Mouse (Mus musculus): ENCODE results near the gene Adamtsl4.

GRCm38 (mm10) chr3:95709967-95710366 is 22.2 kb upstream of the Adamtsl4 start:
- TF ChIP-seq POLR2A (IDR thresholded peaks at IDR 0.05; ENCODE audit: low read depth, low read length) (no peak), CTCF (IDR thresholded peaks at IDR 0.05; ENCODE audit: extremely low read depth, insufficient read depth, insufficient read length, insufficient replicate concordance) (no peak)

Data from spleen, adult 2 months (tissue).